Mouse (Mus musculus) telencephalon, adult 2 months (tissue): ENCODE results near the gene Inpp5a.

ENCODE experiments used
- DNase-seq: peaks from one replicate; pipeline ENCODE4 v3.0.0-alpha.2; 2011; ENCODE audit warnings: low read depth, low spot score

Inpp5a gene

DNA sequence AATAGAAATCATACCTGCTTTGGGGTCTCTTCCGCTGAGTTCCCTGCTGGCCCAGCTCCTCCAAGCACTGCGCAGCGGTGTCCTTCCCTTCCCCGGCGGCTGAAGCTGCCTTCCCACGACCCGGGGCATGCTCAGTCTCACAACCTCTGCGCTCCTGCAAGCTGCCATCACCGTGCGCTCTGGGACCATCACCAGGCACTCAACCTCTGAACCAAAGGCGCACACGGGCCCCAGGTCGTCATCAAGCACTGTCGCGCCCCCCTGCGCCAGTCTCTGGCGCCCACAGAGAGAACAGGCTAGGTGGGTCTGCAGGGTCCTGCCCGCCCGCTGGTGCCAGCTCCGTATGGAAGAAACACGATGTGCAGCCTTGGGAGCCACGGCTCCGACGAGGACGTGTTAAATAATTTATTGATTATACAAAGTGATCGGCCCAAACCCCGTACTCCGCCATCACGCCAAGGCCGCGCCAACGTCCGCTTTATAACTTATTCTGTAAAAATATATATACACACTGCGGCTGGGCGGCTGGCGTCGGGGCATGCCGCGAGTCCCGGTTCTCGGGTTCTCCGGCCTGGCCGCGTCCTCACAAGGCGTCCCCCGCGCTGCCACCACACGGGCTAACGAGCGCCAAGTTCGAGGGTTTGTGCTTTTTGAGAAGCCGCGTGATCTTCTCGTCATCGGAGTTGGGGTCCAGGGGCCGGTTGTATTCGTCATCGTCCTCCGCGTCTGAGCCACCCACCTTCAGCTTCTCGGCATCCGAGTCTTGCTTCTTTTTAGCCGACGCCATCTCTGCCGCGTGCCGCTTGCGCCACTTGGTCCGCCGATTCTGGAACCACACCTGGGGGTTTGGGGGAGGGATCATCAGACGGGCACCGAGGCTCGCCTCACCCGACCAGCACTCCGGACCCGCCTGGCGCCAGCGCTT, 192.2 kb downstream of the Inpp5a start:
- no peak for DNase-seq

DNA sequence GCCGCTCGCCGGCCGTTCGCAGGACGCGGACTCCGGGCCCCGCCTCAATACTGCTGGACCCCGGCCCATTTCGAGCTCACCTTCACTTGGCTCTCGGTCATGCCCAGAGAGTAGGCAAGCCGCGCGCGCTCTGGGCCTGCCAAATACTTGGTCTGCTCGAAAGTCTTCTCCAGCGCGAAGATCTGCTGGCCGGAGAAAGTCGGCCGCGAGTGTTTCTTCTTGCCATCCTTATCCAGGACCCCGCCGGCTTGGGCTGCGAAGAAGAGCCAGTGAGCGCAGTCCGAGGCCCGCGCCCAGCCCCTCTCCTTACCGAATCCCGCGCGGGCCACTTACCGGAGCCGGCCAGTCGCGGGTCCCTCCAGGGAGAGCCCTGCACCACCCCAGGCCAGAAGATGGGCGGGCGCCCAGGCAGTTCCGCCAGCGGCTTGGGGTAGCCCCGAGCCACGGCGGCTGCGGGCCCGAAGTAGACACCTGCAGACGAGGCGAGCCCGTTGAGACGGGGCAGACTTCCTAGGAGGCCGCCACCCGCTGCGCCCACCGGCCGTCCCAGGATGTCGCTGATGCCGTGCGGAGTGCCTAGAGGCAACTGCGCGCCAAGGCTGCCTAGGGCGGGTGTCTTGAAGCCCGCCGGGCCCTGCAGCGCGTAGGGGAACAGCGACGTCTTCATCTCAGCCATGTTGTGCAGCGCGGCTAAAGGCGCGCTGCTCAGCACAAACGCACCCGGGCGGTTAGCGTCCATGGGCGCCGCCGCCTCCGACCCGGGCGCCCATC, 193.1 kb downstream of the Inpp5a start:
- no peak for DNase-seq

DNA sequence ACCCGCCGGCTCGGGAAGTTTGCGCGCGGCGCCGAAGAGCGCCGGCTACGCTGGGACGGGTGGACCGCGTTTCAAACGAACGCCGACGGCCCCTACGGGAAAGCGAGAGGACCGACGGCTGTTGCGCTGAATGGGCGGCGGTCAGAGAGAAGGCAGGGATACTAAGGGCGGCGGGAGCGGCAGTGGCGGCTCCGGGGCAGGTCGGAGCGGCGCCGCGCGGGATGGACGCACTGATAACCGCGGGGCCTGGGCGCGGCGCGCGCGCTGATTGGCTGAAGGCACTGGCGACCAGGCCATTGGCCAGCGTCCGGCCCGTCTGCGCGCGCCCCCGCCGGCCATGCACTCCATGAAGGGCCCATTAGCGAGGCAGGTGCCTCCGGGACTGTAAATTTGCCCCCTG, 193.7 kb downstream of the Inpp5a start, which contains the start of gene Nkx6-2:
Nkx6-2 (minus strand) TSS at position 203 of the 400 bp plus-strand sequence.
- DNase-seq: no peak

DNA sequence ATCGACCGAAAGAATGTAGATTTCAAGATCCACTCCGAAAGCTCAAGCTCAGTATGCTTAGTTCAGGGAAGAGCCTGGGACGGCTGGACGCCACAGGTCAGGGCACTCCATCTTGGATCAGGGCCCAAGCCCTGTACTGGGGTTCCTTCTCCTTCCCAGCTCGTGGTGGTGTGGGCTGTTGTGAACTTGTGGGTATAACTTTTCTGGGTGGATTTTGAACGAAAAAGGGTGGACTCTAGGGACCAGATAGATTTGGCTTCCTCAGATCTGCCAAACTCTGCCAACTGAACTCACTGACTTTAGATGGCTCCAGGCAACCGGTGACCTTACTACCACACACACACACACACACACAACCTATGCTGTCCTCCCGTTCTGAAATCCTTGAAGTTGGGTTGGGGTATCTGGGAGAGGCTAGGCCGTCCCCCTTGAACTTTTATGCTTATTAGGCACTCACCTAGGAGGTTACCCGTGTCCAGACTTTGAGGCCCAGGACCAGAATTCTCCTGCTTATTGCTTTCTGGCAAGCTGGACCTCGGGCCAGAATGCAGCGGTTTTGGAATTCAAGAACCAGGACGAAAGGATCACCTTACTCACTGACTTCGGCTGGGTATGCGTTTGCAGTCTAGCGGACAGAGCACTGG, 194.3 kb downstream of the Inpp5a start:
- DNase-seq: no peak

DNA sequence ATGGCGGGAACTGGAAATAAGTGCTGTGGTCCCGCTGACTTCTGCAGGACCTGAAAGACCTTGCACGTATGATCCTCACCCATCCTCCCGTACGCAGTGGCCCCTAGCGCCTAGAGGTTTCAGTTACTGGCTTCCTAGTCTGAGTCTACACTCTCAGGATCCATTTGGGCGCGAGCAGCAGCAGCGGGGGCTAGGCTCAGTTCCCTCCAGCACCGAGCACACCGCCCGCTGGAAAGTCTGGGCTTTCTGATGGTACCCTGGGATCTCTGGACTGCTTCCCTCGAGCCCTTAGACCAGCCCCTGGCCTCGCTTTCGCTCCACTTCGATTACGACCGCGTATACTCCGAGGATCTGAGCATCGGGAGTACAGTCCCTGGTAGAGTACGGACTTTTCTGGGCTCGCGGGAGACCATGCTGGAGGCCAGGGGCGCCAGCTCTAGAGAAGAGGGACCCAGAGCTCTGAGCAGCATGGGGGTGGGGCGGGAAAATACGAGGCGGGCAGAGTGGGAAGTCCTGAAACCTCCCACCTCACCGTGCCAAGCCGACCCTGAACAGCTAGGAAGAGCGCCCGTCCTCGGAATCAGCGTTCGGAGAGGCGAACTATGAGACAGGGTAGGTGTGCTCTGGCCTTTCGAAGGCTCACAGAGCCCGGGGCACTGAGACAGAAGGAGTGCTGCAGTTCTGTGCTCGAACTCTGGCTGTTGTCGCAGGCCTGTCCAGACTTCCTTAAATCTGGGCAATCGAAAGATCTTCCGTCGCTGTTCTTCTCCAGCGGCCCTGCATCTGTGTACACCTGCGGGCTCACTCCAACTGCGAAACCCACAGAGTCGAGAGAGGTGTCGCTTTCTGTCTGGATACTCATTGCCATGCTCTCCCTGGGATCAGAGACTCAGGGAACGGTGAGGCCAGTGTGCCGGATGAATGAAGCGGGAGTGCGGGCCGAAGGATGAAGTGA, 195.6 kb downstream of the Inpp5a start:
- no peak for DNase-seq

DNA sequence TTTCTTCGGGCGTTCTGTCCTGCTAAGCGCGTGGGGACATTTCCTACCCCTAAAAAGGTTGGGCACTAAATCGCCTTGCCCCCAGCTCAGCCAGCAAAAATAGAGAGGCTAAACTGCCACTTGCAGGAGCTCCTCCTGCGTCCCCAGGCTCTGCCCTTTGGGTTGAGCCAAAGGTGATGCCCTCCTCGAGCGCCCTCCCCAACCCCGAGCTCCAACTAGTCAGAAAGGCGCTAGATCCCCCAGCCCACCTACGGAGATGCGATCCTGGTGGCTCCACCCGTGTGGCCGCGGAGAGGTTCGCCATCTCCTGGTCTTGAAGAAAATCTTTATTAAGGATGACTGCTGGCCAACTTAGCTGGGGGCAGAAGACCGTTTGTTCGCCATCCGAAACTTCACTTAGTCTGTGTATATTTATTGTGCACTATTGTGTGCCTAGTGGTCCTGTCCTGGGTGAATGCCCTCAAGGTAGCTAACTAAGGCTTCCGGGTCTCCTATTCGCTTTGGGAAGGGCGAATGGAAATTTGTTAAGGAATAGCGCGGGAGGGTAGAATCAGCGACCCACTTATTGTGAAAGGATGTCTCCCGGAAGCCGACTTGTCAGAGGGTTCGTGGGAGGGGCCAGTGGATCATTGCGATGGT, 196.4 kb downstream of the Inpp5a start:
- DNase-seq: no peak

DNA sequence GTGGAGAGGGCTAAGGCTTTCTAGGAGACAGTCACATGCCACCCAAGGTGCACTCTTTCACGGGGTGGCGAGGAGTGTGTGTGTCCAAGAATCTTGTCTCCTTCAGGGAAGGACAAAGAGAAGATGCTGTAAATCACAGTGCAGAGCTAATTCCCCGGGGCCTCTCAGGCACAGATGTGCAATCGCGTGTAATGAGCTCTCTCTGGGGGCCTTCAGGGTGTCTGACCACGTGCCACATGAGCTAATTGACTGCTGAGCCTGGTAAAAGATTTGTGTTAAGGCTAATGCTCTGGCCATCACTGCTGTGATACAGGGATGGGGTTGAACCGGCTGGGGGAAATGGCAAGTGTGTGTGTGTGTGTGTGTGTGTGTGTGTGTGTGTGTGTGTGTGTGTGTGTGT, 199.0 kb downstream of the Inpp5a start:
- no peak for DNase-seq

DNA sequence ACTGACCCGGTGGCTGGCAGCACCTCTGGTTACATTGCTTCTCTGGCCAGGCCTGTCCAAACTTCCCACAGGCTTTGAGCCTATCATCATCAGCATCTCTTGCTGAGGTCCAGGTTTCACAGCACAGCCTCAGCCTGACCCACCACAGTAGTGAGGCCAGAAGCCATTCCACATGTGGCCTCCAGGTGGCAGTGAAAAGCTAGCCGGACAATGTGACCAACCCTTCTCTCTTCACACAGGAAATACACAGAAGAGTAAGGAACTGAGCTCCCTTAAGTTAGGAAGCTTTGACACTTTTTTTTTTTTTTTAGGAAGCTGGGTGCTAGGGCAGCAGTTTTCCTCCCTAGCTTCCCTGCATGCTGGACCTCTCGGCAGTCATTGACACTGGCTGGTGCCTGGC, 201.4 kb downstream of the Inpp5a start:
- no peak for DNase-seq

DNA sequence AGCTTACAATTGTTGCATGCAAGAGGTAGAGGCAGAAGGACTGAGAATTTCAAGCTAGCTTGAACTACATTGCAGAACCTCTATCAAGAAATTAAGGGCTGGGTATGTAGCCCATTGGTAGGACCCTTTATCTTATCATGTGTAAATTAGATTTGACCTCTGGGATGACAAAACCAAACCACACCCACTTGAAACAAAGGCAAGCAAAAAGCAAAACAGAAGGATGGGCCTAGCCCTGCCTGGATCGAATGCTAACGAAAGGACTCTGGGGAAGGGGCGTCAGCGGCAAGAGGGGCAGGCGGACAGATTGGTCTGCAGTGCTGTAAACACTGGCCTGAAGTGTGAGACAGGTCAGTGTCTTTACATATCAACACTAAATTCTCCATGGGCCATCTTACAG, 202.4 kb downstream of the Inpp5a start:
- no peak for DNase-seq

DNA sequence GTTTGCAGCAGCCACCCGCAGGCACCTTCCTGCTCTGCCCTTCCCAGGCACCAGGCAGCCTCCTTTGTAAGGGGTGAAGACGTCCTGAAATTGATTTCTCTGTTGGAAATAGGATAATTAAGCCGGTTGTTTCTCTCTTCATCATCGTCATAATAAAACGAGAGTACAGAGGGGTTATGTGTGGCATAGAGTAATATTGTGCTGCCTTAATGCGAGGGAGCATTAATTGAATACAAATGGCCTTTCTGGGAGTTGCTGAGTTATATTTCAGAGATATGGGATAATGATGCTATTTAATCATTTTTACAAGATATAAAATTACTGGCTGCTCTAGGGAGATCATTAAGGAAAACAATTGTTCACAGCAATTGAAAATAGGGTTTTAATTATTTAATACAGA, 206.4 kb downstream of the Inpp5a start:
- DNase-seq: no peak

DNA sequence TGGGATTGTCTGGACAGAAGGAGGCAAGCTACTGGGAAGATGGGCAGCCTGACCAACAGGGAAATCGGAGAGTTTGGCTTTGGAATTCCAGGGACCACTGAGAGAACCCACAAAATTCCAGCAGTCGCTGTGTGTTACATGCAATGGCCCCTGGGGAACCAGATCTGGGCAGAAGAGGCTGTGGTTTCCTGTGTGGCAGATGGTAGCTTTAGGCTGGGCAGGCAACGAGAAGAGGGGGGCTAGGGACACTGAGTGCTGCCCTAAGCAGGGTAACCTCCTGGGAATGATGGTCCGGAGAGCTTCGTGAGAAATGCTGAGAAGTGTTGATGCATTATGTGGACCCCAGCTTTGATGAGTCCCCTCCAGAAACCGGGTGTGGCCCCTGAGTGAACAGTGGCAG, 207.0 kb downstream of the Inpp5a start:
- DNase-seq: no peak

DNA sequence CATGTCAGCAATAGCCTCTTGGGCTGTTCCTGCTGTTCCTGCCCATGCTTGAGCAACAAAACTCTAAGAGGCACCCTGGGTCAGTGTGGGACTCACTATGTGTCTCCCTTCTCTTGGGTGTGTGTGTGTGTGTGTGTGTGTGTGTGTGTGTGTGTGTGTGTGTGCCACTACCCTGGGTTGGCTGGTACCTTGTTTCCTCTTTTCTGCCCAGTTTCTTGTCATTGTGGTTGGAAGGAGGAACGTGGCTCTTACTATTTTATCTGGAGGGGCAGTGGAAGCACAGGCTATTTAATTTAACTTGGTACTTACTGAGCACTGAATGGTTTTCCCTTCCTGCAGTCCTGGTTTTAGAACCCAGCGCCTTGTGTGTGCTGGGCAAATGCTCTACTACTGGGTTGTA, 221.4 kb downstream of the Inpp5a start:
- DNase-seq: no peak

DNA sequence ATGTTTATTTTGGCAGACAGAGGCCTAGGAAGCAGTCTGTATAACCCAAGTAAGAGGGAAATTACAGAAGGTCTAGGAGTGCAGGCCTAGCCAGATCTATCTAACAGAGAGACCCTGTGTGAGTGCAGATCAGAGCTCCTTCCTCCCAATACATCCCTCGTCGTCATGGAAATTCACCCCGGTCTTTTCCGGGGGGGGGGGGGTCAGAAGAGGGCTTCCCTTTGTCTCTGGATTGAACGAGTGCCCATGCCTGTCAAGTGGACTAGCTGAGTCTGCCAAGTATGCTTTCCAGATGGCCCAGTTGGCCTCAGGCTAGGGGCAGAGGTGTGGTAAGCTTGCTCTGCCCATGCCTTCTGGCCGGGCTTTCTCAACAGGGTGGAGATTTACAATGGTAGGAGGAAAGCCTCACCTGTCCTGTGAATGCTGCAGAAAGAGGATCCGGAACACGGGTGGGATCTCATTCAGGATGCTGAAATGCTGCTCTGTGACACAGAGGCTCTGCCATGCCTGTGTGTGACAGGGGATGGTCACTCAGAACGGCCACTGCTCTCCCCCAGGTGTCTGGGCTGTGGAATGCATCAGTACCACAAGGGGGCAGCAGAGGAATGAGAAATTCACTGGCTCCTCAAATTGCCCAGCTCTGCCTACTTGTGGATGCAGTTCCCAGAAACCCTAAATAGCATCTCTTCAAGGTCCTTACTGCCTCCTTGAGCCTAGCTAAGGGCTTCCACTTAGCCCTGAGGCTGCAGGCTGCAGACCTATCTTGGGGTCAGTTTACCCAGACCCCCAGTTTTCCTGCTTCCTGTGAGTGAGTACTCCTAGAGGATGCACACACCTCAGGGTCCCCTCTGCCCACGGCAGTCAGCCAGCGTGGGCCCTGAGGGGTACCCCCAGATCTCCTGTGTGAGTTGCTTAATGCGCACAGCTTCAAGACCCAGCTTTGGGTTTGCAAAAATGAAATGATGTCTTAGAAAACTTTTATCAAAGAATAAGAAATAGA, 227.2 kb downstream of the Inpp5a start:
- DNase-seq: no peak

DNA sequence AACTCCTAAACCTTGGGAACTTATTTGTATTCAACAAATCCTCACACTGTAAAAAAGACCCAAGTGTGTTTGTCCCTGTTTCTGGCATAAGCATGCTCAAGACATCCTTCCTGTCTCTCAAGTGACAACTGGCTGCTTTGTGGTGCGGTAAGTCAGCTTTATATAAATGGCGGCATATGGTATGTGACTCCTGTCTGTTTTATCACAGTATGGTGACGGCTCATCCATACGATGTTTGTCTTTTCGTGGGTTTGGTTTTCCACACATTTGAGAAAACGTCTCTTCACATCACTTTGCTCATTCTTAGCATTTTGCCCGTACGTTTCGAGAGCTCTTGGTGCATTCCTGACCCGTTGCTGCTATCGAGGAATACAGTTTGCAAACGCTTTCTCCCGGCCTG, 233.7 kb downstream of the Inpp5a start:
- no peak for DNase-seq

DNA sequence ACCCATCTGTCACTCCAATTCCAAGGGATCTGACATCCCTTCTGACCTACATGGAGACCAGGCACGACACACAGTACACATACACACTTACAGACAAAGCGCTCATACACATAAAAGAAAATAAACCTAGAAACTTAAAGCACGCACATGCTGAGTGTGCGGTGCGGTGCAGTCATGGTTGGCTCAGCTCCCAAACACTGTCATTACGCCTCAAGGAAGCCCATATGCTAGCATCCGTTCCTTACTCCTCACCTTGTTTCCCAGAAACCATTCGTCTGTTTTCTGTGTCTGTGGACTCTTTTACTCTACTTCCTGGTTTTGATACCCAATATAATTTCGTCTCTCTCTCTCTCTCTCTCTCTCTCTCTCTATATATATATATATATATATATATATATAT, 236.2 kb downstream of the Inpp5a start:
- DNase-seq: no peak
